Mouse (Mus musculus) CH12.LX (cell line): Measurements from ENCODE around the gene Xylb.

Experiments used
- CTCF ChIP-seq, 2 experiments: IDR thresholded peaks in 1 of 2; conservative IDR thresholded peaks in 1 of 2; 2 replicates each; pipeline ENCODE4 v1.5.1; 2011 to 2012; ENCODE audit warnings: low read depth in 2 of 2, low read length in 2 of 2, improper control_type of control experiment in 1 of 2, inconsistent platforms in 1 of 2, mild to moderate bottlenecking in 1 of 2, moderate library complexity in 1 of 2
- POLR2A ChIP-seq: IDR thresholded peaks from 2 replicates; pipeline ENCODE4 v1.6.1; 2011; ENCODE audit warnings: low read depth, mild to moderate bottlenecking, improper control_type of control experiment, low read length

- TF ChIP-seq CTCF (conservative IDR thresholded peaks at IDR 0.05 in 1 of 2, IDR thresholded peaks at IDR 0.05 in 1 of 2; ENCODE audit: low read depth in 2 of 2, low read length in 2 of 2) (no peak), POLR2A (no peak)
Measured at GRCm38 (mm10) chr9:119334834-119335233, 22.3 kb upstream of the Xylb start.
